Mouse (Mus musculus) midbrain, embryonic 12.5 days (tissue): ENCODE results near the gene Cpne2. TPM values are rescaled to one million over a fixed set of nuclear protein-coding genes. Genes with fewer than 3 reads are reported as not detected.
A peak's percentile ranks its signal among the peaks of the same experiment; 100 is the strongest.

Source experiments
- ATAC-seq: fragments of 200-750 bp; cut with Nextera tagmentation; 2 replicates; pipeline ENCODE4 v1.8.0; 2017; ENCODE audit warnings: low read depth, moderate TSS enrichment, moderate library complexity; ENCODE audit not compliant: low FRiP score
- H3K27ac ChIP-seq: fragments of 300-500 bp; sonication (generic); replicated peaks from 2 replicates; pipeline ENCODE4 v1.5.1; 2016; ENCODE audit warnings: mild to moderate bottlenecking
- H3K27me3 ChIP-seq: fragments of 300-500 bp; sonication (generic); 2 replicates; pipeline ENCODE4 v1.6.1; 2016; ENCODE audit warnings: mild to moderate bottlenecking
- H3K36me3 ChIP-seq: fragments of 300-500 bp; sonication (generic); 2 replicates; pipeline ENCODE4 v1.6.1; 2016
- H3K4me1 ChIP-seq: fragments of 300-500 bp; sonication (generic); 2 replicates; pipeline ENCODE4 v1.6.1; 2016
- H3K4me2 ChIP-seq: fragments of 300-500 bp; sonication (generic); replicated peaks from 2 replicates; pipeline ENCODE4 v1.6.1; 2016; ENCODE audit warnings: mild to moderate bottlenecking, moderate library complexity
- H3K4me3 ChIP-seq: fragments of 300-500 bp; sonication (generic); 2 replicates; pipeline ENCODE4 v1.5.1; 2016; ENCODE audit warnings: mild to moderate bottlenecking
- H3K9ac ChIP-seq: fragments of 300-500 bp; sonication (generic); replicated peaks from 2 replicates; pipeline ENCODE4 v1.6.1; 2016; ENCODE audit warnings: mild to moderate bottlenecking, moderate library complexity
- H3K9me3 ChIP-seq: fragments of 300-500 bp; sonication (generic); 2 replicates; pipeline ENCODE4 v1.6.1; 2016; ENCODE audit warnings: mild to moderate bottlenecking
- WGBS: fragments of 180-500 bp; shearing (Covaris S2); methylation state at CpG from one replicate; pipeline ENCODE4 v1.1.7; 2016; 5-methylcytosine and 5-hydroxymethylcytosine counted together
- polyA plus RNA-seq: library from polyadenylated mRNA; unstranded; fragments of >200 nt; fragmentation: Nextera tagmentation; extraction: Ambion mirVana; gene quantifications from 2 replicates; pipeline ENCODE4 v1.2.1, GENCODE M21; 2016

The Cpne2 gene
- polyA plus RNA-seq, 1 experiment from 2014 or later = 9.9 TPM

DNA sequence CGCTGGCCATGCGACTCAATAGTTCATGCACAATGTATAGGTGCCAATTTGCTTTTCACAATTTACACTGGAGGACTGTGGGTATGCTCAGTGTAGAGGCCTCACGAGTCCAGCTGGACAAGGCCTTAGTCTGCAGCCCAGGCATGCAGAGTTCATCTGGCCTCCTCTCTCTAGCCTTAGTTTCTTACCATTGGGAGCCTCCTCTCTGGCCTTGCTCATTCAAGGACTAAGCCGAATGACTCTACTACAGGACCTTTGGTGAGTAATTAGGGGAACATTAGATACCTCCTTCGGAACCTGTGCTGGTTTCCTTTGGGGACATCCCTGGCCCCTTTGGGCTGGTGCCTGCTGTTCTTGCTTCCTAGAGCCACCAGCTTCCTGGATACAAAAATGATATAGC, 13.8 kb upstream of the Cpne2 start:
- ATAC-seq = no peak
- Histone ChIP-seq H3K36me3 (no peaks in the 10 kb centered on the region), H3K9me3 (no peaks in the 10 kb centered on the region), H3K9ac (no peak overlapping the region), H3K27me3 (0 out of 2 replicates have a peak, but pooled peaks cover 7% of the 10 kb centered on the region), H3K4me2 (no peak overlapping the region), H3K4me3 (no peak overlapping the region), H3K27ac (no peak overlapping the region), H3K4me1 (no peaks in the 10 kb centered on the region)
- WGBS = 91% methylated on average over 5 of the region's 5 CpGs

DNA sequence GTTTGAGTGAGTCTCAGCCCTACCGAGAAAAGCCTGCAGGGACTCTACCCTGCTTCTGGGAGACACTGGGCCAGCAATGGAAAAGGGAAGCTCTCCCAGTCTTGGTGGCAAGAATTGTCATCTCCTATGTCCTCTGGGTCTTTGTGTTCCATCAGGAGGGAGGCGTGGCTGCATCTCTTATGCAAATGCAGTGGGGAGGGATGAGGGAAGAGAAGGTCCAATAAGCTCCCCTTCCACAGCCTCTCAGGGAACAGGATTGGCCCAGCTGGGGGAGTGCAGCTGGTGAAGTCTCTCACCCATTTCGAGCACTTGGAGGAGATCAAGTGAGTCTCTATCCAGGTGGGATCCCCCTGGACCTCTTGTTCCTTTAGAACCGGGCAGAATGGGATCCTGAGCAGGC, 11.3 kb upstream of the Cpne2 start:
- H3K27ac ChIP-seq = no peak overlapping the region
- H3K9me3 ChIP-seq = no peaks in the 10 kb centered on the region
- no peak for ATAC-seq
- H3K9ac ChIP-seq = no peak overlapping the region
- H3K27me3 ChIP-seq = 0 out of 2 replicates have a peak, but pooled peaks cover 7% of the 10 kb centered on the region
- no peak overlapping the region for H3K4me3 ChIP-seq
- H3K36me3 ChIP-seq = no peaks in the 10 kb centered on the region
- WGBS = 56% methylated on average over 4 of the region's 4 CpGs
- H3K4me1 ChIP-seq = no peaks in the 10 kb centered on the region
- H3K4me2 ChIP-seq = no peak overlapping the region

DNA sequence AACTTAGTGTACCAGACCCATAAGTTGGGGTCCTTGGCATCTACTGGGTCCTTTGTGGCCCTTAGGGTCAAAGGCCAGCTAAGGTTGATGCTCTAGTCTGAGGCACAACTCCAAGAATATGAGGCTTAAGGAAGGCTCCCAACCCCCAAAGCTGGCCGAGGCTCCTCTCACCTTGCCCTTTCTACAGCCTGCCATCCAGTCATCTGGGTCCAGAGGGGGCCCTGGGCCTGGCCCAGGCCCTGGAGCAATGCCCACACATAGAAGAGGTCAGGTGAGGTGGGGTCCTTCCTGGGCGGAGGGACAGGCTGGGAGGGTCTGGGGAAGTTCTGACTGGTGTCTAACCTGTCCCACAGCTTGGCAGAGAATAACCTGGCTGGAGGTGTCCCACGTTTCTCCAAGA, 10.3 kb upstream of the Cpne2 start:
- H3K27me3 ChIP-seq = 0 out of 2 replicates have a peak, but pooled peaks cover 7% of the 10 kb centered on the region
- no peak overlapping the region for H3K4me3 ChIP-seq
- no peak overlapping the region for H3K27ac ChIP-seq
- WGBS = 85% methylated on average over 3 of the region's 3 CpGs
- no peak overlapping the region for H3K4me2 ChIP-seq
- H3K9me3 ChIP-seq = no peaks in the 10 kb centered on the region
- ATAC-seq = no peak
- H3K9ac ChIP-seq = no peak overlapping the region
- no peaks in the 10 kb centered on the region for H3K4me1 ChIP-seq
- no peaks in the 10 kb centered on the region for H3K36me3 ChIP-seq

DNA sequence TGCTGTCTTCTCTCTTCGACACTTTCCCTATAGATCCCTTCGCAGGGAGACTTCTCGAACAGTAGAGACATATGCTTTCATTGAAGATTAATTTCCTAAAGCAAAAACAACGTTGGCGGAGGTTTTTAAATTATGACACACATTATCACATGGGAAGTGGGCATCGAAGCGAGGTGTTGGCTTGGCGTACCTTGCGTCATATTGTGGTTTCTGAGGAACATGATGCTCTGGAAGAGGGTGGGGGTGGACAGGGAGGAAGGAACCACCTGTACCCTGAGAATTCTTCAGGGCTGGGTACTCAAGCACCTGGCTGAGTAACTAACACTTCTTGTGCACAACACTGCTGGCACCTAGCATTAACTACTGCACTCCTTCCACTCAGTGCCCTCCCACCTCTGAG, 8.2 kb upstream of the Cpne2 start:
- no peak overlapping the region for H3K4me3 ChIP-seq
- no peak overlapping the region for H3K27ac ChIP-seq
- no peak for ATAC-seq

DNA sequence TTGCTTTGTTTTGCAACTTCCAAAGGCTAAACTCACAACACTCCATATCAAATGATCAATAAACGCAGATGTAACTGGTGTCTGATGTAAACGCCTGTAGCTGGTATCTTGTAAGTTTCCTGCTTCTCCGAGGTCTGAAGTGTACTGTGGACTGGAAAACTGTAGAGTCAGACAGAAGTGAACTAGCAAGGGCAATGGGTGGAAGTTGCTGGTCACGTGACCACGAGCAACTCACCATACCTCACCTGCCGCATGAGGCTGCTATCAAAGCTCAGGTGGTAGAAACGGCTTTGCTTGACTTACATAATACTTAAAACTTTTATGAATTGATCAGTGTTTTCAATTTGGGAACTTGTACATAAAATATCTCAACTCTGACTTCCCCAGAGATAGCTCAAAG, 5.6 kb upstream of the Cpne2 start:
- no peak overlapping the region for H3K9ac ChIP-seq

More for the DNA sequence above, 8.2 kb upstream of the Cpne2 start:
- H3K4me1 ChIP-seq = no peaks in the 10 kb centered on the region
- H3K9ac ChIP-seq = no peak overlapping the region
- WGBS = 91% methylated on average over 9 of the region's 9 CpGs
- H3K36me3 ChIP-seq = no peaks in the 10 kb centered on the region
- H3K4me2 ChIP-seq = no peak overlapping the region
- H3K9me3 ChIP-seq = no peaks in the 10 kb centered on the region
- peaks cover 15% of the 10 kb centered on the region; the same call in 1 of the 2 replicates for H3K27me3 ChIP-seq

DNA sequence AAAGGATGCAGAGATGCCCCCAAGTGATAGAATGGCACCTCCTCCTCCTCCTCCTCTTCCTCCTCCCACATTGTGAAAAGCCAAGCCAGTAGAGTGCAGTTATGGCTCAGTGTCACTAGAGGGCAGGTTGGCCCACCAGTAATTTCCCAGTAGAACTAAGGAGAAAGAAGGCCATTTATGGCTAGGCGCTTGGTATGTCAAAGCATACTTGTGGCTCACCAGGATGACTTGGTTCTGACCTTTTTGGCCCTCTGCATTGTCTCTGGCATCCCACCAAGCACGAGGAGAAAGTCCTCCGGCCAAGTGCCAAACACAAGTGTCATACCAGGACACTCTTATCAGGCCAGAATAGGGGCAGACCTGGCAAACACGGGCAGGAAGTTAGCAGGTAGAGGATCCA, 4.5 kb upstream of the Cpne2 start:
- Histone ChIP-seq H3K36me3 (no peaks in the 10 kb centered on the region), H3K4me3 (no peak overlapping the region), H3K27me3 (peaks cover 38% of the 10 kb centered on the region), H3K27ac (no peak overlapping the region), H3K9ac (no peak overlapping the region), H3K4me1 (peaks cover 9% of the 10 kb centered on the region), H3K9me3 (no peaks in the 10 kb centered on the region), H3K4me2 (no peak overlapping the region)
- ATAC-seq = no peak
- 45% methylated on average over 4 of the region's 4 CpGs for WGBS

More for the DNA sequence above, 5.6 kb upstream of the Cpne2 start:
- no peak for ATAC-seq
- 85% methylated on average over 7 of the region's 7 CpGs for WGBS
- no peak overlapping the region for H3K4me3 ChIP-seq
- no peak overlapping the region for H3K27ac ChIP-seq
- no peaks in the 10 kb centered on the region for H3K36me3 ChIP-seq
- no peaks in the 10 kb centered on the region for H3K9me3 ChIP-seq
- peaks cover 36% of the 10 kb centered on the region for H3K27me3 ChIP-seq
- H3K4me2 ChIP-seq = no peak overlapping the region
- peaks cover 4% of the 10 kb centered on the region; the same call in 1 of the 2 replicates for H3K4me1 ChIP-seq

DNA sequence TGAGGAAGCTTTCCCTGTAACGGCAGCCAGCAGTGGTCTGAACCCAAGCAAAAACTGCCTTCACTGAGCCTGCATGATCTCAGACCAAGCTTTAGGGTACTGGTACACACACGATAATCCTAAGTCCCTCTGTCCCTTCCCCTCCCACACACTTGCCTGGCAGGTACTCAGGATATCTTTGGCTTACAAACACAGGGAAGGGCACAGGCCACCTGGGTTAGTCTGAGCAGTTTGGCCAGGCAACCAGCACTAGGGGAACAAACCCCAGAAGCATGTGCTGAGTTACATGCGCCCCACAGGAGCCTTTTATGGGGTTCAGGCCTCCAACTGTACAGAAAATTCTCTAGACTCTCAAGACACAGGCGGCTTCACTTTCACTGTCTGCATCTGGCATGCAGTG, 2.9 kb upstream of the Cpne2 start:
- Histone ChIP-seq H3K27me3 (peaks cover 54% of the 10 kb centered on the region), H3K36me3 (no peaks in the 10 kb centered on the region), H3K9me3 (no peaks in the 10 kb centered on the region), H3K27ac (no peak overlapping the region), H3K4me1 (peaks cover 25% of the 10 kb centered on the region), H3K9ac (no peak overlapping the region), H3K4me3 (no peak overlapping the region), H3K4me2 (no peak overlapping the region)
- 65% methylated on average over 4 of the region's 4 CpGs for WGBS
- ATAC-seq = no peak

DNA sequence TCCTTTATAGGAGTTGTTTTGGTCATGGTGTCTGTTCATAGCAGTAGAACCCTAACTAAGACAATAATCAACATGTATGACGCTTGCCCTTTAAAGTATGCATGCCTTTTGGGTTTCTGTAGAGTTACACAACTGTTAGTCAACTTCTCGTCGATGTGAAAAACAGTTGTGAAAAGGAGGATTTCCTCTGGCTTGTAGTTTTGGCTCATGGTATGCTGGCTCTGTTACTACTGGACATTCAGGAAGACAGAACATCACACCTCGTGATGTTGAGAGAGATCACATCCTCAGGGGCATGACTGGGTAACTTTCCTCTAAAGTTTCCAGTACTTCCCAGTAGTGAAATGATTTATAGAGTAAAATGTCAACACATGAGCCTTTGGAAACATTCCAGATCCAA, 2.1 kb upstream of the Cpne2 start:
- Histone ChIP-seq H3K4me2 (no peak overlapping the region), H3K36me3 (no peaks in the 10 kb centered on the region), H3K9ac (no peak overlapping the region), H3K27me3 (peaks cover 61% of the 10 kb centered on the region), H3K4me1 (peaks cover 28% of the 10 kb centered on the region), H3K9me3 (no peaks in the 10 kb centered on the region), H3K27ac (no peak overlapping the region), H3K4me3 (no peak overlapping the region)
- ATAC-seq = no peak
- WGBS = 89% methylated on average over 4 of the region's 4 CpGs

DNA sequence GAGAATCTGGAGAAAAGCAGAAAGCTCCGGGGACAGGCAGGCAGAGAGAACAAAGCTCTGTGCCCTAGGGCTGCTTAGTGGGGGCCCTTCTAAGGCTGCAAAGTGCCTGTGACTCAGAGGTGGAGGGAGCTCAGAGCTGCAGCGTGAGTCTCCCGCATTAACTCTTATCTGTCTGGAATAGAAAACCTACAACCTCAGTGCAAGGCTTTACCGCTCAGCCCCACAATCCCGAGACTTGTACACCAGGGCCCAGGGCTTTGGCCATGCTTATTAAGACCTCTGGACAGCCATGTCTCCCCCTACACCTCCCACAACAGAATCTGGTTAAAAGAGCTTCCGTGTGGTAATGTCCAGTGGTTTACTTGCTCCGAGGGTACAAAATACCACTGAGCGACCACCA, 790 bp upstream of the Cpne2 start:
- Histone ChIP-seq H3K36me3 (no peaks in the 10 kb centered on the region), H3K4me1 (peaks cover 28% of the 10 kb centered on the region), H3K4me3 (peak overlapping the region; percentile 66), H3K9me3 (no peaks in the 10 kb centered on the region), H3K27me3 (peaks cover 73% of the 10 kb centered on the region), H3K4me2 (peak overlapping the region; percentile 95), H3K9ac (peak overlapping the region; percentile 74; the same call in 1 of the 2 replicates), H3K27ac (peak overlapping the region; percentile 25; the same call in 1 of the 2 replicates)
- ATAC-seq = 0 out of 2 replicates have a peak, but pooled peaks have one; percentile 14
- WGBS = under 1% methylated on average over 8 of the region's 8 CpGs

DNA sequence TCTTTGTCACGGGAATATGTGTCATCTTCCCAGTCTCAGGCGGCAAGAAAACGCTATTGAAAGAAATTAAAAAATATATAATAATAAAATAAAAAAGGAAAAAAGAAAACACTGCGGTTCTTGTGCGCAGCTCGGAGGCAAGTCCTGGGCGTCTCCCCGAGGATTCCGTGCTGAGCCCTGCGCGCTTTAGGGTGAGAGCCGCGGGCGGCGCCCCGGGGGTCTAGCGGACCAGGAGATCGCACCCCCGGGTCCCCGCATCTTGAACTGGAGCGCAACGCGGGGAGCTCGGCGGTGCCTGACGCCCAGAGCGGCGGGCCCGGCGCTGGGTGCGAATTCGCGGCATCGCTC, 291 bp upstream of the Cpne2 start:
- 1% methylated on average over 31 of the region's 34 CpGs for WGBS

DNA sequence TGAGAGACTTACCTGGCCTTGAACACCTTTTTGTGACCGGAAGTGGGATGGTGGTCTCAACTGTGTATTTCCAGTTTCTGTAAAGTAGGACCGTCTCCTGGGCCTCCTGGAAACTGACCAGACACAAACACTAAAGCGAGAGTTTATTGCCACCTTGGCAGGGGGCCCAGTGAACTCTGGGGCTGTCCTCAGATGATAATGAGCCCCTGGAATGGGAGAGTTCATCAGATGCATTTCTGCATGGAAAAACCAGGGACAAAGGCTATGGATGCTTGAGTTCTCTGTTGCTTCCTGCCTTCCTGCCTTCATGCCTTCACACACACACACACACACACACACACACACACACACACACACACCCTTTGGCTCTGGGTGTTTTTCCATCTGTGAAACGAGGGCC, 1.8 kb downstream of the Cpne2 start:
- 58% methylated on average over 4 of the region's 4 CpGs for WGBS
- Histone ChIP-seq H3K36me3 (no peaks in the 10 kb centered on the region), H3K4me1 (peaks cover 28% of the 10 kb centered on the region), H3K27ac (no peak overlapping the region), H3K9me3 (no peaks in the 10 kb centered on the region), H3K9ac (no peak overlapping the region), H3K27me3 (peaks cover 72% of the 10 kb centered on the region), H3K4me2 (no peak overlapping the region), H3K4me3 (no peak overlapping the region)
- ATAC-seq = no peak

More for the DNA sequence above, 291 bp upstream of the Cpne2 start:
- Histone ChIP-seq H3K27ac (0 out of 2 replicates have a peak overlapping the region, but pooled peaks have one; percentile 20), H3K9me3 (no peaks in the 10 kb centered on the region), H3K9ac (peak overlapping the region; percentile 74), H3K4me2 (peak overlapping the region; percentile 95), H3K4me1 (peaks cover 28% of the 10 kb centered on the region), H3K4me3 (peak overlapping the region; percentile 66), H3K36me3 (no peaks in the 10 kb centered on the region), H3K27me3 (peaks cover 78% of the 10 kb centered on the region)
- 0 out of 2 replicates have a peak, but pooled peaks have one; percentile 10 for ATAC-seq

DNA sequence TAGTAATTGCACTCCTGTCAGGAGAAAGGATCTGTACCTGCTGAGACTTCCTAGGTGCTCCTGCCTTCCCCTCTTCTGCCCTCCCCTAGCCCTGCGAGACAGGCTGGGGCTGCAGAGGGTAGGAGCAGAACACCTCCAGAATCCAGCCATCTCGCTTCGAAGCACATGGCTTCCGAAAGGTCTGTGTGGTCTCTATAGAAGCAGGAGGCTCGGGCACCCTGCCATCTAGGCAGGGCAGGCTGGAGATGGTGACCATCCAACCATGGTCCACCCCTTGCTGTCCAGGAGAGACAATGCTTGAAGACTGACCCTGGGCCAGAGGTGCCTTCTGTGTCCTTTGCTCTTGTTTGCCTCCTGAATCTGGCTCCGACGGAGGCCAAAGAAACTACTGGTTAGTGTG, 2.8 kb downstream of the Cpne2 start:
- no peak for ATAC-seq
- H3K4me3 ChIP-seq = no peak overlapping the region
- WGBS = 82% methylated on average over 7 of the region's 7 CpGs
- peaks cover 28% of the 10 kb centered on the region for H3K4me1 ChIP-seq
- peaks cover 62% of the 10 kb centered on the region for H3K27me3 ChIP-seq
- no peaks in the 10 kb centered on the region for H3K9me3 ChIP-seq
- no peaks in the 10 kb centered on the region for H3K36me3 ChIP-seq
- H3K27ac ChIP-seq = no peak overlapping the region
- no peak overlapping the region for H3K4me2 ChIP-seq
- H3K9ac ChIP-seq = no peak overlapping the region

DNA sequence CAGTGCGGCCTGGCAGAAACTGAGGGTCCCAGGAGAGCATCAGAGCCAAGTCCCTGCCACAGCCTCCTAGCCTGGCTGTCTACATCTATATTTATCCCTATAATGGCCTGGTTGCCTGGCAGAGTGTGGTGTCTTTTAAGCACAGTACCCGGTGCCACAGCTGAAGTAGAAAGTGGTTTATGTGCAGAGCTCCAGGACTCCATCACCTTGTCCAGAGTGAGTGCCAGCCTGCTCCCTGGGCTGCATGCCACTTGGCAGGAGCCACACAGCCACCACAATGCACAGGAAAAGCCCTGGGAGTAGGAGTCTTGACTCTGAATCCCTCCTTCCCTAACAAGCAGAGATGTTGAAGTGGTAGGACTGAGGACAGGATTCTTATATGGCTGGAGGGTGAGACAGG, 4.7 kb downstream of the Cpne2 start:
- Histone ChIP-seq H3K27ac (no peak overlapping the region), H3K9ac (no peak overlapping the region), H3K4me2 (no peak overlapping the region), H3K4me1 (peaks cover 22% of the 10 kb centered on the region), H3K36me3 (no peaks in the 10 kb centered on the region), H3K4me3 (no peak overlapping the region), H3K9me3 (no peaks in the 10 kb centered on the region), H3K27me3 (peaks cover 50% of the 10 kb centered on the region)
- WGBS = 86% methylated on average over 2 of the region's 2 CpGs
- no peak for ATAC-seq
